Mouse (Mus musculus) macrophage (primary cell): ENCODE measurements around the gene Cdkn2aipnl. TPM values are rescaled to one million over a fixed set of nuclear protein-coding genes. Genes with fewer than 3 reads are reported as not detected.

Experiments used
- H3K27ac ChIP-seq: fragments of 350-480 bp; formaldehyde crosslinking; 2 replicates; pipeline ENCODE4 v1.9.0; 2021
- H3K36me3 ChIP-seq: fragments of 350-480 bp; formaldehyde crosslinking; 2 replicates; pipeline ENCODE4 v1.9.0; 2021; ENCODE audit errors: inconsistent target
- H3K4me3 ChIP-seq: fragments of 350-480 bp; formaldehyde crosslinking; 2 replicates; pipeline ENCODE4 v1.9.0; 2021; ENCODE audit errors: inconsistent target
- H3K79me2 ChIP-seq: fragments of 350-480 bp; formaldehyde crosslinking; 2 replicates; pipeline ENCODE4 v1.9.0; 2021; ENCODE audit errors: inconsistent target
- WGBS: methylation state at CpG from one replicate; pipeline ENCODE4 v1.1.7; 2026; ENCODE audit warnings: inconsistent platforms; ENCODE audit not compliant: missing documents; 5-methylcytosine and 5-hydroxymethylcytosine counted together
- polyA plus RNA-seq: library from polyadenylated mRNA; stranded (reverse); fragments of 250-400 nt; gene quantifications from 3 replicates; pipeline ENCODE4 v1.2.4, GENCODE M21; 2018; ENCODE audit warnings: inconsistent platforms

Cdkn2aipnl gene
- polyA plus RNA-seq, 1 experiment from 2014 or later = 39.3 TPM

GRCm38 (mm10) chr11:52003772-52004528 lies 36.5 kb downstream of the Cdkn2aipnl start, which contains the start of gene Cdkl3:
Gene Cdkl3 (plus strand): TSS chr11:52004221.
- Histone ChIP-seq H3K79me2 (peaks cover 13% of the 10 kb centered on the region), H3K4me3 (peak within 1 kb of the TSS; percentile 81), H3K27ac (peak within 1 kb of the TSS; percentile 85), H3K36me3 (no peaks in the 10 kb centered on the region)
- WGBS = under 1% methylated on average over 35 of the region's 51 CpGs

GRCm38 (mm10) chr11:52005586-52005985 lies 38.1 kb downstream of the Cdkn2aipnl start:
- Histone ChIP-seq H3K27ac (no peak overlapping the region), H3K4me3 (no peak overlapping the region), H3K79me2 (no peaks in the 10 kb centered on the region; the same call in 1 of the 2 replicates), H3K36me3 (no peaks in the 10 kb centered on the region)
- 34% methylated on average over 2 of the region's 2 CpGs for WGBS

DNA sequence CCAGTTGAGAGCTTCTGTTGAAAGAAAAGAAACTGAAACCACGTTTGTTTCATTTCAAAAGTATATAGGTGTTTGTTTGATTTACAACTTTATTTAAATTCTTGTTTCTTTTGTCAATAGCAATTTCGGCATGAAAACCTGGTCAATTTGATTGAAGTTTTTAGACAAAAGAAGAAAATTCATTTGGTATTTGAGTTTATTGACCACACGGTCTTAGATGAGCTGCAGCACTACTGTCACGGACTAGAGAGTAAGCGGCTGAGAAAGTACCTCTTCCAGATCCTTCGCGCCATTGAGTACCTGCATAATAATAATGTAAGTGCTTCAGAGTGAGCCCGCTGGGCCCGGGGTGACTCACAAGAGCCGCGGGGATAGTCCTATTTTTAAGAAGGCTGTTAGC lies 43.5 kb downstream of the Cdkn2aipnl start:
- H3K4me3 ChIP-seq = no peak overlapping the region
- no peaks in the 10 kb centered on the region for H3K36me3 ChIP-seq
- H3K27ac ChIP-seq = no peak overlapping the region
- H3K79me2 ChIP-seq = no peaks in the 10 kb centered on the region
- WGBS = 90% methylated on average over 11 of the region's 11 CpGs

DNA sequence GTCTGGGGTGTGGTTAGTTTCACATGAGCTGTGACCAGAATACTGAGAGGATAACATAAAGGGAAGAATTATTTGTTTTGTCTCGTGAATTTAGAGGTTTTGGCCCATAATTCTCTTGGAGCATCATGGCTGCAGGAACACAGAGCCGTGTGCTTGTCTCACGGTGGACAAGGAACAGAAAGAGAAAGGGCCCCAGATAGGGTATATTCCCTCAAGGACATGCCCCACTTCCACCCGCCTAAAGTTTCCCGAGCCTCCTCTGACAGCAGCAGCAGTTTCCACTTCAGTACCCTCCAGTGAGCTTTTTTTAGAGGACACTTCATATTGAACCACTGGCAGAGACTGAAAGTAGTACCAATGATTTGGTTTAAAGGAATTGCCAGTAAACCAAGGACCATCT lies 44.1 kb downstream of the Cdkn2aipnl start:
- H3K4me3 ChIP-seq = no peak overlapping the region
- no peaks in the 10 kb centered on the region for H3K36me3 ChIP-seq
- WGBS = 94% methylated on average over 5 of the region's 5 CpGs
- H3K79me2 ChIP-seq = no peaks in the 10 kb centered on the region
- H3K27ac ChIP-seq = no peak overlapping the region

GRCm38 (mm10) chr11:52018217-52018616 lies 50.8 kb downstream of the Cdkn2aipnl start:
- H3K4me3 ChIP-seq = no peak overlapping the region
- 95% methylated on average over 9 of the region's 9 CpGs for WGBS
- H3K79me2 ChIP-seq = no peaks in the 10 kb centered on the region
- H3K27ac ChIP-seq = no peak overlapping the region
- H3K36me3 ChIP-seq = no peaks in the 10 kb centered on the region

Other genes with a start within 250 kb of the Cdkn2aipnl start
- gene Sec24a, start 204.0 kb upstream of the Cdkn2aipnl start, polyA plus RNA-seq = 10.7 to 11.3 TPM (median 10.9 TPM) in 3 replicates
- 56.1 to 92.5 TPM (median 74.9 TPM) in 3 replicates for gene Sar1b, start 204.0 kb upstream of the Cdkn2aipnl start, polyA plus RNA-seq
- gene Jade2, start 110.0 kb upstream of the Cdkn2aipnl start, polyA plus RNA-seq = 30.8 to 37.9 TPM (median 31.3 TPM) in 3 replicates
- gene Ube2b, start 33.1 kb downstream of the Cdkn2aipnl start, polyA plus RNA-seq = 117 to 151 TPM (median 137 TPM) in 3 replicates
- 1.2 to 3.9 TPM (median 2.0 TPM) in 3 replicates for gene Cdkl3, start 36.6 kb downstream of the Cdkn2aipnl start, polyA plus RNA-seq
- gene Ppp2ca, start 131.0 kb downstream of the Cdkn2aipnl start, polyA plus RNA-seq = 37.3 to 58.5 TPM (median 57.0 TPM) in 3 replicates
- not detected in 3 replicates for gene Olfr1373, start 177.9 kb downstream of the Cdkn2aipnl start, polyA plus RNA-seq
- gene Olfr1371, start 246.3 kb downstream of the Cdkn2aipnl start, polyA plus RNA-seq = not detected in 3 replicates